Mouse (Mus musculus): ENCODE data around the gene Tspan18. TPM values are rescaled to one million over a fixed set of nuclear protein-coding genes. Genes with fewer than 3 reads are reported as not detected.

Tspan18 gene
- total RNA-seq, 2 experiments from 2014 or later, result 84.9 to 114 TPM

DNA sequence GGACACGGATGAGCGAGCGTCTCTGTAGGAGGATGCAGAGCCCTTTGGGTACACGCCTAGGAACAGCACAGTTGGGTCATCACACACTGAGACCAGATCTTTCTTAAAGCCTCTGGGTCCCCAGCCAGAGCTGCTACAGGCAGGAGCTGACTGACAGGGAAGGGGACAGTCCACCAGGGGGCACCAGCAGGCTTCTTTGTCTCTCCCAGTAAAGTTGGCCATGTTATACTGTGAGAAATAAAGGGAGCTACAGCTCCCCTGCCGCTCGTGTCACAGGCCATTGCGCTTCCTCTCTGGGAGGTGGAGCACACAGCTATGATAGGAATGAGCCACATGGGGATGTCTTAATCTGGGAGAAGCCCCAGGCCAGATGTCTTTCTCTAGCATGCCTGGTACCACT is 117.3 kb downstream of the Tspan18 start:
- DNase-seq, result peak; percentile 94

DNA sequence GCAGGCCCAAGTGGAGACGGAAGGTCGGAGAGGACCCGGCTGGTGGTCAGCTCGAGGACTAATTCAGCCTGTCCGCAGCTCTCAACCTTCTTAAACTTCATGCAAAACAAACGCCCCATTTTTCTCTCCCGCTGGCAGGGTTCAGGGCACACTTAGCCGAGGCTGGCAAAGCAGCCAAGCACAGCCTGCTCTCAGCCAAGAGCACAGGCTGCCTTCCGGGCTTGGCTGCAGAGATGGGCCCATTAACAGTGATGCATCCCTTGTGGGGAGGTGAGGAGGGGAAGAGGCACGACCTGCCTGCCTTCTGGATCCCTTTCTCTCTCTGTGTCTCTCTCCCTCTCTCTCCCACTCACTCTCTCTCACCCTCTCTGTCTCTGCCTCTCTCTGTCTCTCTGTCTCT is 118.5 kb downstream of the Tspan18 start:
- no peak for DNase-seq

DNA sequence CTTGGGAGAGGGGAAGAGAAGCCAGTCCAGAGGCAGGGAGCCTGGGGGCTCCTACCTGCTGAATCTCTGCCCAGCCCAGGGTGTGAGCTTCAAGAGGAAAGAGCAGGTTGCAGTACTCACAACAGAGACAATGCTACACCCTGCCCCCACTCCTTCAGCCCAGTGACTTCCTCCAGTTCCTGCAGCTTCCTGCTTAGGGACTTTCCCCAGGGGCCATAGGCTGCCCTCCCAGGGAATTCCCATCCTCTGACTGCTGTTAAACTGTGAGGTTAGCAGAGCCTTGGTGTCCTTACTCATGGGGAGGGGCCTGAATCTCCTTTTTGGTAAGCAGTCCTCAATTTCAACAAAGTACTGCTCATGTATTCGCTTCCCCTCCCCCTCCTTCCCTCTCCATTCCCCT is 120.1 kb downstream of the Tspan18 start:
- peak; percentile 41 for DNase-seq

DNA sequence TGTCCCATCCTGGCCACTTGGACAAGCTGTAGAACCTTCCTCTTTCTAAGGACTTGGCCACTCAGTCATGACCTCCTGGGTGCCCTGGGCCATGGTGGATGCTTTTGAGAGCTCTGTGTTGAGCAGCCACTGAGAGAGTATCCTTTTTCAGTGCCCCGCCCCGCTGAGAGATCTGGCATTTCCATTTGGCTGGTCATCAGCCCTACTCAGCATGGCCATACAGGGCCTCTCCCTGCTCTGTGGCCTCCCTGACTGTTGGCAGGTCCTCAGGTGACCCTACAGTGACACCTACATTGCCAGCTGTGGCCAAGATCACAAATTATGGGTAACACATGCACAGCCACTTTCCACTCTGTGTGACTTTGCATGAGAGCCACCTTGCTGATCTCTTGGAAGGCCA is 121.4 kb downstream of the Tspan18 start:
- no peak for DNase-seq

DNA sequence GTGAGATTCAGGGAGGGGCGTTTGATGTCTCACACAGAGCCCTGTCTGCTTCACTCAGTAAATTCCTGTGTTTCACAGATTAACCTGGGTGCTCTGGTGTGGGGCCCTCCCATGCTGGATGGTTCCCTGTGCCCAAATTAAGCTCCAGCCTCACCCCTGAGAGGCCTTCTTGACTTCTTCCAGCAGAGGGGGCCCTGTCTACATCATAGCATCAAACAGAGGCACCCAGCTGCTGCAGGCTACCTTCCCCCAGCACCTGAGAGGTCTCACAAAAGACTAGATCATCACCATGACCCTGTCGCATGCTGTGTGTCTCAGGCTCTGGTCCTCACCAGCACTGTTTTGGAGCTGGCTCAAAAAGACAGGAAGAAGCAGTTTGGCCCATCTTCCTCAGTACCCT is 121.9 kb downstream of the Tspan18 start:
- no peak for DNase-seq

DNA sequence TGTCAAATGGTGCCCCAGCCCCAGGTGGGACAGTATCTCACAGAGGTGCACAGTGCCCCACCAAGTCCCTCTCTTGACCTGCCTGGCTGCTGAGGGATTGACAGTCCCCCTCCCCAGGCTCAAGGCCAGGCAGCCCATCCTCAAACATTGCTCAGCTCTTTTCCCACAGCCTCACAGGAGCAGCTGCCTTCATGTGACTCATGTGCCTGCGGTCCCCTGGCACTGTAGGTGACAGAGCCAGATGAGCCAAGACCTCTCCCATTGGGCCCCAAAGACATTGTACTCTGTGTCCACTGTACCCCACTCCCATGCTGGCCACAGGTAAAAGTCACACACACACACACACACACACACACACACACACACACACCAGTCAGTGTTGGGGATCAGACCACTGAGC is 128.2 kb downstream of the Tspan18 start:
- no peak for DNase-seq

DNA sequence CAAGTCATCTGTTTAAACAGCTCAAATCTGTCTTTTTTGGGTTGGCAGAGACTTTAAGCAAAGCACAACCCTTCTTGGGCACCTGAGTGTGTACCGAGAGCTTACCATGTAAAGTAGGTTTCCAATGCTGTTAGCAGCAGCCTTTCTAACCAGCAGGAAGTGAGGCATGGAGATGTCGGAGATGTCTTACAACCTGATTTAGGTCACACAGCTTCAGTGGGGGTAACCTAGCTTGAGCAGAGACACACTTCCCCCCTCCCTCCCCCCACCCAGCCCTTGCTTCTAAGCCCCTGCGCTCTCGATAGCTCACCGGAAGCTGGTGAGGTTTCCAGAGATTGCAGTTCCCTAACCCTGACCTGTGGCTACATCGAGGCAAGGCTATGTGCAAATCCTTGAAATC is 129.7 kb downstream of the Tspan18 start:
- no peak for DNase-seq

DNA sequence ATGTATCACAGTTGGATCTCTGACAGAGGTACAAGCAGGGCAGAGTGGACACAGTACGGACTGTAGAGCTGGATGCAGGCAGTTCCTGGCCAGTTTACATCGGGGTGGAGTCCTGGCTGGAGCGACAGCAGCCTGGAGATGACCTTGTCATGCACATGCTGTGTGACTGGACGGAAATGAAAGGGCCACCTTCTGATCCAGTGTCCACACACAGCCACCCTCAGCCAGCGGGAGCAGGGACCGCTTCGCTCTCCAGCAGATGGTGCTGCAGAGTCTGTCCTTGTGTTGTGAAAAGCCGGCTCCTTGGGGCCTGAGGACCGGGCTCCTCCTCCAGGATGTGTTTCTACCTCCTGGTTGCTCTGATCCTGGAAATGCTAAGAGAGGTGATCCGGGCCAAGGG is 130.6 kb downstream of the Tspan18 start:
- peak; percentile 88 for DNase-seq

DNA sequence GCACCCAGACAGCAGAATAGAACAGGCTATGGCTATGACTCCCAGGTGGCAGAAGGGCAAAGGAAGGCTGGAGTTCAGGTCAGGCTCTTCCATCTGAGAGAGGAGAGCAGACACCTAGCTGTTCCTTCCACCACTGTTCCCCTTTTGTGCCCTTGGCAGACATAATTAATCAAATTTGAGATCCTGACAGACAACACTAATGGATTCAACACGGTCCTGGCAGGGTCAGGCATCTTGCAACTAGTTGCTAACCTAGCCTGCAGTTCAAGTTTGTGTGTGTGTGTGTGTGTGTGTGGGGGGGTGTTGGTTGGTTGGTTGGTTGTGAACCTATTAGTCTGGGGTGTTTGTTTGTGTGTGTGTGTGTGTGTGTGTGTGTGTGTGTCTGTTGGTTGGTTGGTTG is 131.5 kb downstream of the Tspan18 start:
- no peak for DNase-seq

DNA sequence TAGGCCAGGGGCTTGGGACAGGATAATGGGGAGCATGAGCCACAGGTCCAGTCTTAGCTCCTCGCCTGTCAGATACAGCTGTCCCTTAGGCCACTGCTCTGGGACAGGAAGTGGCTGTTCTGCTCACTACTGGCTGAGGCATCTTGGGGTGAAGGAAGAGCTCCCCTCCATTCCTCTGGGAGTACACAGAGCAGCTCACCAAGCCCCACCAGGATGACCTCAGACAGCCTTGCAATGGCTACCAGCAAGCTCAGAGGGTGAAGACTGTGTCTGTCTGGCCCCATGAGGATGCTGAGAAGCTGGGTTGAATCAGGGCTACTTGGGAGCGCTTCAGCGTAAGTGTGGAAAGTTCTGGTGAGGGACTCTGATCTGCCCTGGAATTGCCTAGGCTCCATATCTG is 132.3 kb downstream of the Tspan18 start:
- DNase-seq, result no peak

DNA sequence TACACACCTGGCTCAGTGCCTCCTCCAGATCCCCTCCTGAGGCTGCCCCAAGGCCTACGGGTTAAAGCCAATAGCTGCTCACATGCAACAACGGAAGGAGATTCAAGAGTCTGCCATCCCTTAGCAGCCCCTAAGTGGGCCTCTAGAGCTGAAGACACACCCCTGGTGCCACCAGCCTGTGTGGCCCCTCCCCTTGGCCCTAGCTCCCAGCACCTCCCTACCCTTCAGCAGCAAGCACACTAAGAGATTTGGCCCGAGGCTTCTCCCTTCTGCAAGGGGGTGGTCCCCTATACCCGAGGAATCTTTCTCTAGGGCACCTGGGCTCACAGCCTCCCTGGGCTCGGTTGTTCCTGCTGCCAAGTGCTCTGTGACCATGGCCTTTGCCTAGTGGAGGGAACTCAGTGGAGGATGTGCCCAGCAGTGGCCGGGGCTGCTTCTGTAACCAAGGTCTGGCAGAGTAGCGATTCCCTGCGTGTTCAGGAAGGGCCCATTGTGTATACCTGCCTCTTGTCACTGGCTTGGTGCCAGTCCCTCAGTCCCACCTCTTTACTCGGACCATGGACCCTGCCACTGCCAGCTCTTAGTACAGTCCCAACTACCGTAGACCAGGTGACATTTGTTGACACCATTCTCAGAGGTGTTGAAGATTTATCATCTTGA is 133.5 kb downstream of the Tspan18 start:
- no peak for DNase-seq

DNA sequence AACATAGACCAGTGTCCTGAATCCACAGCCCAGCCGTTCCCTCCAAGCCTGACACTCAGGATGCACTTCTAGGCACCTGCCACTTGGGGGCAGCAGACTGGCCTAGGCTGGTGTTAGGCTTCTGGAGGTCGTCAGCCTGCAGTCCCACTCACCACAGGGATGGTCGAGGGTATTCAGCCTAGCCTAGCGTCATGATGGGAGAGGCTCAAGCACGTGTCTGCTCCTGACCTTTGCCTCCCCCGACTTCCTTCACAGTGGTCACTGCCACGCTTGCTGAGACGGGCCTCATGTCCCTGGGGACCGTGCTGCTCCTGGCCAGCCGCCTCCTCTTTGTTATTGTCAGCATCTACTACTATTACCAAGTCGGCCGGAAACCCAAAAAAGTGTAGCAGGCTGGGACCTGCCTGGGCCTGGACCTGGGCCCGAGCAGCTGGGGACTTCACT is 134.8 kb downstream of the Tspan18 start:
- DNase-seq, result peak; percentile 76

DNA sequence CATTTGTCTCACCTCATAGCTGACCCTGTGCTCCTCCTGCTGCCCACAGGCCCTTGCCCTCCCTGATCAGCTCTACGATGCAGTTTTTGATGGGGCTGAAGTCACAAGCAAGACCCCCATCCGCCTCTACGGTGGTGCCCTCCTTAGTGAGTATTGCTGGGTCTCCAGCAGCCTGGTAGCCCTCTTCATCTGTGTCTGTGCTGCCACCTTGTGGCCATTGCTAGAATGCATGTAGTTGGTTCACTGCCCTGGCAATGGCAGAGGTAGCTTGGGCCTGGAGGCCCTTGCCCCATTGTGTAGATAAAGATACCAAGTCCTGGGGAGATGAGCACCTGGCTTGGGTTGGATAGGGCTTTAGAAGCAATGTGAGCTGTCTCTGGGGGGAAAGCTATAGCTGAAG is 135.5 kb downstream of the Tspan18 start:
- DNase-seq, result peak; percentile 97

DNA sequence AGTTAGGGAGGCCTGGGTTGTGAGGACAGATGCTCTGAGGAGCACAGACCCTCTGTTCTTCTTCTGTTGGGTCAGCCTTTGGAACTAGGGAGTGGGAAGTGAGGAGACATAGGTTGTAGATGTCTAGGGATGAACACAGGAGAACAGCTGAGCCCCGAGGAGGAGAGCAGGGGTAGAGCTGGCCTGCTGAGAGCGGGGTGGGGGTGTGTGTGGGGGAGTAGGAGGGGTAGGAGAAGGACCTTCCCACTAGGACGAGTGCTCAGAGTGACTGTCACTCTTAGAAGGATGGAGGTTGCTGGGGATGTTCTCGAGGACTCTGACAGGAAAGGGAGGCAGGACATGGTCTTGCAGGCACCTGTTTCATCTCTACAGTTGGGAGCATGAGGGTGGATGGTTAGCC is 140.5 kb downstream of the Tspan18 start:
- DNase-seq, result no peak

DNA sequence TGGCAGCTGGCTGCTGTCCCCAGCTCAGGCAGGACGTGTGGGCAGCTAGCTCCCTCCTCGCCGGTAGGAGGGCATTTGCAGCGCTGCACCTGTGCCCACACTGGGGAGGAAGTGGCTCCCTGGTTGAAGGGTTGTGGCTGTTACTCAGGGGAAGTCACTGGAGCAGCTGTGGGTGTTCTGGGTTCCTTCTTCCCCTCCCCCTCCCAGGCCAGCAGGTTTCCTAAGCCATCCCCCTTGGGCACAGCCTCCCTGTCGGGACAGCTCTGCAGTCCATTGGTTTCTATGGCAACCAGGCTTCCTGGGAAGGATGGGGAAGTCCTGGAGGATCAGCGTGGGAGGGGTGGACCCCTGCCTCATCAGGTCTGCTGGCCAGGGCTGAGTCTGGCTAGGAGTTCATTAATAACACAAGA is 141.6 kb downstream of the Tspan18 start:
- peak; percentile 37 for DNase-seq

DNA sequence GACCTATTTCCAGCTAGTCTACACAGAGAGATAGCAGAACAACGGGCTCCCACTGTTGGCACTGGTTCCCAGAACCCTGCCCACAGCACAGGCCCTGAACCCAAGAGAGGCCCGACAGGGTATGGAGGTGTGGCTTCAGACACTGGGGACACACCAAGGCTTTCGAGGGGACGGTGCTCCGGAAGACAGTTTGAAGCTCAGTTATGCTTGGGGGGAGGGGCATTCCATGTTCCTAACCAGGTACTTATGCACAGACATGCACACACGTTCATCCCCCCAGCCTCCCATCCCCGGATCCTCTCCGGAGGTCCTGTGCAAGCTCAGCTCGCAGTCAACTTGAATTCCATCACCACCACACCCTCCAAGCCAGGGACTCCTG is 142.1 kb downstream of the Tspan18 start:
- DNase-seq, result no peak

DNA sequence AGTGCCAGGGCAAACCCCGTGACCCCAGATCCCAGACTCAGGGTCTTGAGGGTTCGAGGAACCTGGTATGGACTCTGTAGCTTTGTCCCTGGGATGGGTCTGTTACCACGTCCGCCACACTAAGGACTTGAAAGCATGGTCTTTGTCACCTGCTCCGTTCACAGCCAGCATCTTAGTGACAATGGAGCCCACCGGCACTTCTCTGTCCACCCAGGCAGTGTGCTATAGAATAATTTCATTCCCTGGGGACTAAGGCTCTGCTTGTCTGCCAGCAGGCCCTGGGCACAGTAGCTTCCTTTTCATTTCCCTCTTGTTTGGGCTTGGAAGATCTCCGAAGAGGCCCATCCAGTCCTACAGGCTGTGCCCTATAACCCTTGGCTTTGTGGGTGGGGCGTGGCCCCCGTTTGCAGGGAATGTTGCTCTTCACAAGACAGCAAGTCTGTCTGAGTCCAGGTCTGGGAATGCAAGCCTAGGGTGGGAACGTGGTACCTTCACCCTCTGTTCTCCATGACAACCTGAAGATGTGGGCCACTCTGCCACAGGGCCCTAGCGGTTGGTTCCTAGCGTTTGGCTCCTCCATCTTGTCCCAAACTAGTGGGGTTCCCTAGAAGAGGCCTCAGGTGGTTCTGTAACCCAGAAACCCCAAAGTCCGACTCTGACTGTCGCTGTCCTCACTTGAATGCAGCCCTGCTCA is 142.7 kb downstream of the Tspan18 start:
- DNase-seq, result no peak

DNA sequence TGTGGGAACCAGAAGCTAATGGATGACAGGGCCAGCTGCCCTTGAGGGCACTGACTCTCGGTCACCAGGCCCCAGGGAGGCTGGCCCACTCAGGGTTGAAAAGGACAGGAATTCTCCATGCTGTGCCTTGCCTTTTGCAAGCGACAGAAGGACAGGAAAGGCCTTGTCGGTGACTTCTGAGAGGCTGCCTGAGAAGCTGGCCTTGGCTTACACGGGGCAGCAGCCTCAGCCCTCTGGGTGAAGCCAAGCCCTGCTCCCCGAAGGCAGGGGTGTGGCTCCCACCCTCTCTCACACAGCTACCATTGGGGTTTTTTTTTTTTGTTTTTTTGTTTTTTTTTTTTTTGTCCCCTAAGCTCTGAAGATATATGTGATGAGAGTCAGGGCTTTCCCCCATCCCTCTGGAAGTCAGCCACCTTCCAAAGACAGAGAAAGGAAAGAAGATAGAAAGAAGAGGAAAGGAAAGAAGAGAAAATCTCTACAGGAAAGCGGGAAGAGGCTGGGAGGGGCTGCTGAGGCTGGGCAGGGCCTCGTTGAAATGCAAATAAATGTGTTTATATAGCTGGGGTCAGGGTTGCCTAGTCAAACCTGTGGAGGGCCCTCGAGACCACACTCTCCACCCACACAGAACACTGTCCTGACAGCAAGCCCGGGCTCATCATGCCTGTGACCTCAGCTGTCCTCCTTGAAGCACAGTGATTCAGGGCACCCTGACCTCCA is 143.4 kb downstream of the Tspan18 start:
- DNase-seq, result peak; percentile 83

DNA sequence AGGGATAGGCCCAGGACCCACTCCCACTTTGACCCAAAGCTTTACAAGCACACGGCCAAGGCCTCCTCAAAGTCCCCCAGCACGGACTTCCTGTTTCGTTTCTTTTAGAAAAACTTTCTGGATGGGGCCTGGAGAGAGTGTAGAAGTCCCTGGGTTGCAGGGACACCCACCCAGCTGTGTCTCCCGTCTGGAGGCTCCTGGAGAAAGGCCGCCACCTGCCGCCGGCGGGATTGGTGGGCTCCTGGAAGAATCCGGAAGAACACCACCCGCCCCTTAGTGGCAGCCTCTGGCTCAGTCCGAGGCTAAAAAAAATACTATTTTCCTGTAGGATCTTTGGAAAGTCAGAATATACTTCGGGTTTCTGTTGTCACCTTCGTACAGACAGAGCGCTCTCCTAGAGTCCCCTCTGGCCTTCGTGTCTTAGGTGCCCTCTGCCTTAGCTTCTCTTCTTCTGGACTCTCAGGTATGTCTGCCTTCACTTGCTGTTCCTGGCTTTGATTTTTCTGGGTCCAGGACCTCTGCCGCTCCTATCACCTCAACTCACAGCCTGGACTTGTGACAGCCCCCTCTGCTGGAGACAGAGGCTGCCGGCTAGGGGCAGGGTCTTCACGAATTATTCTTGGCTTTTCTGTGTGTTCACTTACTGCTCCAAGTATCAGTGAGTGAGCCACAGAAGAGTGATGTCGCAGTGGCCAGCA is 145.4 kb downstream of the Tspan18 start:
- peak; percentile 75 for DNase-seq

DNA sequence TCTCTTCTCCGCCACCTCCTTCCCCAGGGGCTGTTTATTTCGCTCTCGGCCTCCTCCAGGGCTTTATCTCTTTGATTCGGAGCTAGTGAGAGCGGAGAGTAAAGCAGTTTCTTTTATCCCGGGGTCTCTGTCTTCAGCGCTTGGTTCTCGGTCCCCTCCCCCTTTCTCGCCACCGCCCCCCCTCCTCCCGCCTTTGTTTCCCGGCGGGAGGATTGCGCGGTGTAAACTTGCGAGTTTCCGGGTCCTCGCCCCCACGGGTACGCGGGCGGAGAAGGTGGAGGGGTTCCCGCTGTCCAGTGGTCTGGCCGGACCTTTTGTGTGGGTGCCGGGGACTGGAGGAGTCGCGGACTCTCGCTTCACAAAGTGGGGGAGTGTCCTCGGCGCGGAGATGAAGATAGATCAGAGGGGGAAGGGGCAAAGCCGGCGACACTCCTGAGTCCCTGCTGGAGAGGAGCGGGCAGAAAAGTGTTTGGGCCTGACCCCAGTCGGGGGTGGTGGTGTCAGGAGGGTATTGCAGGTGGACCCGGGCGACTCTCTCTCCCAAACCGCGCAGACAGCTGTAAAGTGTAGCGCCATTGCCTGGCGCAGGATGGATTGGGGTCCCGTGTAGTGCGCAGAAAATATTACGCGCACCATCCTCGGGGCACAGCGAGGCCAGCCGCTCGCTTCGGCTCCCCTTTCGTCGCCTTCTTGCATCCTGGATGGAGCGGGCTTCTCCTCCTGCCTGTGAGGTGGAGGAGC is 146.1 kb downstream of the Tspan18 start:
- peak; percentile 49 for DNase-seq

DNA sequence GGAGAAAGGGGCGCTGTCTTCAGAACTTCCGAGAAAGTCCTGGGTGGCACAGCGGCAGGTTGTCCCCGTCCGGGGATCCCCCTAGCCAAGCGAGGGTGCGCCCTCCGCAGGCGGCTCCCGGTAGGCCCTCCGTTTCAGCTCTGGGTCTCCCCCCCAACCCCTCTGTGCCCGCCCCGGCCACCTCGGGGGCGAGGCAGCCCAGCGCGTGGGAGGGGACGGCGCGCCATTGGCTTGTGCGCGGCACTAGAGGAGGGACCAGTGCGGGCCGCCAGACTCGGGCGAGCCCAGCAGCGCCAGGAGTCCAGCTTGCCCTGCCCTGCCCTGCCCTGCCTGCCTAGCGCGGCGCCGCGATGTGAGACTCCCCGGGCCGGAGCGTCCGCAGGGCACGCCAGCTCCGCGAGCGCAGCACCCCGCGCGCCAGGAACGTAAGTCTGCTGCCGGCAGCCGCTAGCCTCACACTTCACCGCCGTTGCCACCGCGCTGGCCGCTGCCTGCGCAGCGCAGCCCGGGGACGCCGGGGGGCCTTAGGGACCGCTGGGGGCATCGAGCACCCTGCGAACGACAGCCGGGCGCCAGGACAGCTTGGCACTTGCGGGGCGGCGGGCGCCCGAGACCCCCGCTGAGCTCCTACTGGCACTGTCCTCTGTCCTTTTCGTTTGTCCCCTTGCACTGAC is 146.8 kb downstream of the Tspan18 start, which contains the start of gene Trp53i11:
Gene Trp53i11 (plus strand): TSS at position 226 of the 674 bp plus-strand sequence.
- DNase-seq, result peak; percentile 96

All from adrenal gland, postnatal 10 days (tissue).